Mouse (Mus musculus): ENCODE data around the gene Trp53tg5.

The Trp53tg5 gene

DNA sequence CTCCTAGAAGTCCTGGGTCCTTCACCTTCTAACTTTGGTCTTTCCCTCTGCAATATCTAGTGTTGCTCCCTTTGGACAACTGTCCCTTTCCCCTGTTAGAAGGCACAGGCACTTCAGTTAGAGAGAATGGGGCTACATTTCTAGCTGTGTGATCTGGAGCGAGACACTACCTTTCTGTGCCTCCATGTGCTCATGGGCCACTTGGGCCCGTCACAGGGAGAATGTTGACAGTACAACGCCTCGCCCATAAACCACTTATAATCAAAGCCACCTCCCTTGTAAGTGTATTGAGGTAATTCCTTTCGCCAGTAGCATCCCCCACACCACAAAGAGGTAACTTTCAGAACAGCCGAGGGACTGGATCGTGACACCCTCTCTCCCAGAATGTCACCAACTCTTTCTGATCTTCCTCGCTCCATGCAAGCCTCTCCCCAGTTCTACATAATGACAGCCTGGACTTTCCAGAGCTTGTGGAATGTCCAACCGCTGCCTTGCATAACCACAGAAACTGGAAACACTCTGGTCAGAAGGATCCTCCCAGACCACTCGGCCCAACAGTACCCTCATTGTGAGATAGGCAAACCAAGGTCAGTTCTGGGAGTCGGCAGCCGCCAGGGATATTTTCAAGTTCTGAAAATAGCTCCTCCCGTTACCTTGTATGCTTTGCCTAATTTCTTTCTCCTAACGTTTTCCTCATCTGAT lies 24.0 kb downstream of the Trp53tg5 start:
- DNase-seq (ENCODE audit: low spot score in 2 of 2) = no peak

DNA sequence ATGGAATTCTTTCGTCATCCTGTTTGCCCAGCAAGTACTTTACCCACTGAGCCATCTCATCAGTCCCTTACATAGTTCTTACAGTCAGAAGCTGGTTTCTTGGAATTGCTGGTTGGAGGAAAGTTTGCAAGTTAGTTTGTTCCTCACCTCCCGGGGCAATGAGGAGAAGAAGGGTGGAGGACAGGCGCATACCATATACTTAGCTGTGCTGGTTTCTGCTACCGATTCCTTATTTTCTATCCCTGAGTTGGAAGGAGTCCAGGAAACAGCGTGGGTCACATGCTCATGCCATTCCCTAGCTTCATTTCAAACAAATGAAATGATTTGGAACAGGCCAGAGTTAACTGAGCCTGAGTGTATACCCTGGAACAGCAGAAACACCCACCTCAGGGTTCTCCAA lies 24.6 kb downstream of the Trp53tg5 start:
- no peak for DNase-seq (ENCODE audit: low spot score in 2 of 2)

DNA sequence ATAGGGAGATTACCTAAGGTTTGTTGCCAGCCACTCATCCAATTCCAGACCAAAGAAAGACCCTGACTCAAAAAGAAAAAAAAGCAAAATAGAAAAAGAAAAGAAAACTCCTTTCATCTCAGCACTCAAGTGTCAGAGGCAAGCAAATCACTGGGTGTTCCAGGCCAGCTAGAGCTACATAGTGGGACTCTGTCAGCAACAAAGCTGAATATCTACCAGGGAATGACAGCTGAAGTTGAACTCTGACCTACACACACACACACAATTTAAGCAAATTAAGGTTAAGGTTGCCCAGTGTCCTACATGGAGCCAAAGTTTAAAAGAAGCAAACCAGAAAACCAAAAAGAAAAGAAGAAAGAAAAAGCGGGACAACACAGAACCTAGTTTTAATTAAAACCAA lies 25.4 kb downstream of the Trp53tg5 start:
- no peak for DNase-seq (ENCODE audit: low spot score in 2 of 2)

DNA sequence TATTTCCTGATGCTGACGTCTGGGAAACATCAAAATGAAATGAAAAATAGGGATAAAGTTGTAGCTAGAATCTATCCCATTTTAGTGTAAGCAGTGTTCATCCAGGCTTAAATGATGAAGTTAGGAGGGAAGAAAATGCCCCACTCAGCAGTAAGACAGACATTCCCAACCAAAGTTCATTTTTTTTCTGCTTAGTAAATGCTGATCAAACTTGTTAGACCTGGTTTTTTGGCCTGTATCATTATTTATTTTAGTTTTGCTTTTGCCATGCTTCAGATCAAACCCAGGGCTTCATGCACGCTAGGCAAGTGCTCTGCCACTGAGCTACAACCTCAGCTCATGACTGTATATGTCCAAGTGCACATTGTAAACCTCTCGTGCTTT lies 27.4 kb downstream of the Trp53tg5 start:
- DNase-seq (ENCODE audit: low spot score in 2 of 2) = no peak

DNA sequence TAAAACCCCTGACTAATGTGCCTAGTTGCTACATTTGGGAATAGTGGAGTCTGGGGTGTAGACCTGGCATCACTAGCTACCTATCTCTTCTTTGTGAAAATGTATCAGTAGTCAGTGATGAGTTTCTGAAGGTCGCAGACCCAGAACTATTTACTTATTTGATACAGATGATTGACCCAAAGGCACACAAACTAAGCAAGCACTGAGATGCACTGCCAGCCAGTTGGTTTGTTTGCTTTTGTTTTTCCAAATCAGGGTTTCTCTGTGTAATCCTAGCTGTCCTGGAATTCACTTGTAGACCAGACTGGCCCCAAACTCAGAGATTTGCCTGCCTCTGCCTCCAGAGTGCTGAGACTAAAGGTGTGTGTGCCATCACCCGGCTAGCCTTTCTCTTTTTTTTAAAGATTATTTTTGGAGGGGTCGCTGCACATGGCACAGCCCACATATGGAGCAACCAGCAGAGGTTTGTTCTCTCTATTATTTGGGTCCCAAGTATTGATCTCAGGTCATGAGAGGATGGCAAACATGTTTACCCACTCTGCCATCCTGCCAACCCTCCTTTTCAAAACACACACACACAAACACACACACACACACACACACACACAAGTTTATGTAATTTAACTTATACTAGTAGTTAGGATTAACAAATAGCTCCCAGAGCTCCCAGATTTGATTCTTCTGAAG lies 28.0 kb downstream of the Trp53tg5 start:
- DNase-seq (ENCODE audit: low spot score in 2 of 2) = no peak

DNA sequence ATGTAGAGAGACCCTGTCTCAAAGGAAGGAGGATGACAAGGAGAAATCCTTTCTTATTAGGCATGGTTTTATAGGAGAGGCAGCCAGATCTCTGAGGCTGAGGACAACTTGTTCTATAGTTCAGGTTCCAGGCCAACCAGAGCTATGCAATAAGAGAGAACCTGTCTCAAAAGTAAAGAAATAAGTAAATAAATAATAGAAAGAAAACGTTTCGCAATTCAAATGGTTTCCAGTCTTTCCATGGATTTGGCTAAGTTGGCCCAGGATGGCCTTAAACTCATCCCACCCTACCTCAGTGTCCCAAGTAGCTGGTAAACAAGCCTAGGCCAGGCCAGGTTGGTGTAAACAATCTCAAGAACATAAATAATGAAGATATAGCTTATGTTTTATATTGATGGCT lies 28.8 kb downstream of the Trp53tg5 start:
- DNase-seq (ENCODE audit: low spot score in 2 of 2) = no peak

DNA sequence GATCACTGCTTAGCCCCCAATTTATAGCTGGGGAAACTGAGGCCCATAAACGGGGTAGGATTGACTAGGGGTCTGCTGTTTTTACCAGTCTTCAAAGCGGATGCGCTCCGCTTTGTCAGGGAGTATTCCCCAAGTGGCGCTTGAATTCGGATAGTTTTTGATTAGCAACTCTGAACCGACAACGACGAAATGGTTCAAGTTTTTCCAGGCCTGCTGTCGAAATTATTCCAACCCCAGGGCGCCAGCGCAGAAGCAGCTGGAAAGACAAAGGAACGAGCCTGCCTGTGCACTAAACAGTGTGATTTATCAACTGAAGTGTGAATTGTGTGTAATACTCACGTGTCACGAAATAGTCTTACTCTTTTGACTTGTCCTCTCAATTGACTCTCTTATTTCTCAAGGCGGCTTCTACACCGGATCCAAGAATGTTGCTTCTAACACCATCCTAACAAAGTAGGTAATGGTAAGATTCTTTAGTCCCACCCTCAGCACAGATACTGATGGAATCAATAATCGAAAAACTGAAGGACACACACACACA lies 30.0 kb downstream of the Trp53tg5 start, which contains the start of gene Sdc4:
Sdc4 (minus strand) TSS at position 428 of the 541 bp plus-strand sequence.
- no peak for DNase-seq (ENCODE audit: low spot score in 2 of 2)

DNA sequence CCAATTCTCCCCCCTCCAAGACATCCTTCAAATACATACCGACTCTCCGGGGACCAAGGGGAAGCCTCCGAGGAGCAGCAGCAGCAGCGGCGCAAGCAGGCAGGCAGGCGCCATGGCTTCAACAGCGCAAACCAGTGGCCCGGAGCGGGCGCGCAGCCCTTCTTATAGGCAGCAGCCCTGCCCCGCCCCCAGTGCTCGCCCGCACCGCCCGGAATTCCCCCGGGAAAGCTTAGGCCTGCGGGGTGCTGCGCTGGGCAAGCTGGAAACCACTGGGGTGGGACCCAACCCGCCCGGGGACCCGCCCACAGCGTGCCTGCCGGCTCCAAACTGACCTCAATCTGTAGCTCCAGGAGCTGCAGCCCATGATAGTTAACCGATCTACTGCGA lies 30.5 kb downstream of the Trp53tg5 start:
- DNase-seq (ENCODE audit: low spot score in 2 of 2) = peak; percentile 38 to 62

DNA sequence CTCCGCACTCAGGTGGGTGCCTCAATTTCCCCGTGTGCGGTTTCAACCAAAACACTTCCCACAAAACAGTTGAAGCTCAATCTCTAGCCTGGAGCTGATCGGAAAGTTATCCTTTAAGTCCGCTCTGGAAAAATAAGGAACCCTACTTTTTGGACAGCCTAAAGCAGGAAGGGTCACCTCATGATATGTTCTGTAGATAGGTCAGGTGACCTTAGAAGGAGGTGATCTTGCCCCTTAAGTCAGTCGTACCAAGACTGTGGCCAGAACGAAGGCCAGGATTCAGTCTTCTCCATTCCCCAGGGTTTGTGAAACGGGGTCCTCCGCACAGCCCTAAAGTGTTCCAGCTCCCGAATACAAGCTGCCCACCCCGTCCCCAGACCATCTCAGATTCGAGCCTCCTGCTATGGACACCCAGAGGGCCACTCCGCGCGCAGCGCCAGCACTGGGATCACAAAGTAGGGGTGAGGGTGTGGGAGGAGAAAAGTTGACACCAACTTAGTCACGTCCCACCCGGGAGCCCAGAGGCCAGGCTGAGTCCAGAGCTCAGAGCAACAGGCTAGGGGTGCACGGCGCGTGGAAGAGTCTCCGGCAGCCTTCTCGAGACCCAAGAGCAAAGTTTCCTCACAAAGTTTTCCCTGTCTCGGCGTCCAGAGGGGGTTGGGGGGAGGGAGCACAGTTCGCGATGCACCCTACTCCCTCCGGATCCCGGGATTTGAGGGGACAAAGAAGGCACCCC lies 31.0 kb downstream of the Trp53tg5 start:
- no peak for DNase-seq (ENCODE audit: low spot score in 2 of 2)

DNA sequence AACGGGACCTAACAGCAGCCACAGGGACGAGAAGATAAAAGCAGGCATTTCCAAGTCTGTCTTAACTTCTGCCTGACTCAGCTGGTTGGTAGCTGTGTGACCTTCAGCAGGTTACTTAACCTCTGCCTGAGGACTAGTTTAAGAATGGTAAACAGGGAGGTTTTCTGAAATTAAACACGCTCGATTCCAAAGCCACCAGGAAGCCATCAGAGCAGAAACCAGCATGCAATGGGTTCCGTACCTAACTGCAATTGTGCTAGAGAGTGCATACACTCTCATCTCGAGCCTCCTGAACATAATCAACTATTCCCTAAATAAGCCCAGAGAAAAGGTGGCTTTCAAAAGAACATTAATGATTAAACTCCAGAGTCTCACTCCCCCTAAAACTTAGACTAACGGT lies 31.8 kb downstream of the Trp53tg5 start:
- no peak for DNase-seq (ENCODE audit: low spot score in 2 of 2)

DNA sequence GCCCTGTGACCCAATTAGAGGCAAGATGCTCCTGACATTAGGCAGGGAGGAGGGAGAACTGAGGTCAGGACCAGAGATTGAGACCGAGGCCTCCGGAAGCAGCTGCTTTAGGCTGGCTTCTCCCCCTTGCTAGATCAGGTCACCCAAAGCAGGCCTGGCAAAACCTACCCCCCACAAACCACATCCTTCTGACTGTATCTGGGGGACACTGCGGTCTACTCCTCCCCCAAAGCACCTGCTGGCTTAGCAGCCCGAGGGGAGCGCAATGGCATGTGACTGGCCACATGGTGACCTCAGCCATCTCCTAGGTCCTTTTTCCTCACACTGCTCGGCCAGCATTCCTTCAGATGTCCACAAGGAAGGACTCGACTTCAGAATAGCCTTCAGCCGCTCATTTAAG lies 32.4 kb downstream of the Trp53tg5 start:
- DNase-seq (ENCODE audit: low spot score in 2 of 2) = no peak

DNA sequence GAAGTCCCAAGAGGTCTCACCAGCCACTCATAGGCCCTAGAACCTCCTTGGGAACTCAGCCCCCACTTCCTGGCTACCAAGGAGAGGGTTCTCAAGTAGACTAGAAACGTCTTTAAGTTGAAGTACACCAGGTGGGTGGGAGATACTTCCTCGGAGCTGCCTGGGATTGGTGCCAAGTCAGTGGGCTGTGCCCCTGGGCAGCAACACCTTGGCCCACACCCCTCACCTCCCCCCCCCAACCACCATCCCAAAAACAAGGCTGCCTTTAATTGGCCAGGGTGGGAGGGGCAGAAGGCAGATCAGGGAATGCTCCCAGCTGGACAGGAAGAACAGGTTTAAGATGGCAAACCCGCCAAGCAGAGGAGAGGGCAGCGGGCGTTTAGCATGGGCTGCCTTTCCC lies 33.2 kb downstream of the Trp53tg5 start:
- DNase-seq (ENCODE audit: low spot score in 2 of 2) = no peak

DNA sequence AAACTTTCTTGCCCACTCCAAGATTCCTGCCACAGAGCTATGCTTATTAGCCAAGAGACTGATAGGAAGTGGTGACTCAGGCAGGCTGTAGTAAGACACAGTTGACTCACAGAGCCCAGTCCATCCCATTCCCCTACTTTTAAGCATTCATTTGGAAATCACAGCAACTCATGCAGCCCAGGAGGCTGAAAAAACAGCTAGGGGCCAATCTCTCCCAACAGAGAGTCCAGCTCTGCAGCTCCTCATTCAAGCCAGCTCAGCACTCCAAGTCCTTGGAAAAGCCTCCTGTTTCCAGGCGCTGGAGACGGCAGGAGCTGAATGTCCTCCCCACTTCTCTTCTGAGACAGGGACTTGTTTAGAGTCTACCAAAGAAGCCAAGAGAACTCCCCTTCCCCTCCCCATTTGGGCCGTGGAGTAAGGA lies 34.5 kb downstream of the Trp53tg5 start:
- peak in 1 of 2 experiments; percentile 49 for DNase-seq (ENCODE audit: low spot score in 2 of 2)

DNA sequence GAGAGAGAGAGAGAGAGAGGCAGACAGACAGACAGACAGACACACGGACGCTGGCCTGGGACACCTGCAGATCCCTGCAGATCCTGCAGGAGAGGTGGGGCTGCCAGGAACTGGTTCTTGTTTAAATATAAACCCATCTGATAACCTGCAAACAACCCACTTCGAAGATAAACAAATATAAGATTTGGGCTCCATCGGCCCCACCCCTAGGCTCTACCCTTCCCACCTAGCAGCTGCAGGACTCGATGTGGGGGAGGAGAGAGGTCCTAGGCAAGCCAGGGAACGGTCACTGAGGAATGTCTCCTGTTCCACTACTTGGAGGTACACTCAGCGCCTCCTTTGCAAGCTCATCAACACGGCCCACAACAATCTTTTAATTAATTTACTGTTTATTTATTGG lies 35.3 kb downstream of the Trp53tg5 start:
- DNase-seq (ENCODE audit: low spot score in 2 of 2) = no peak

DNA sequence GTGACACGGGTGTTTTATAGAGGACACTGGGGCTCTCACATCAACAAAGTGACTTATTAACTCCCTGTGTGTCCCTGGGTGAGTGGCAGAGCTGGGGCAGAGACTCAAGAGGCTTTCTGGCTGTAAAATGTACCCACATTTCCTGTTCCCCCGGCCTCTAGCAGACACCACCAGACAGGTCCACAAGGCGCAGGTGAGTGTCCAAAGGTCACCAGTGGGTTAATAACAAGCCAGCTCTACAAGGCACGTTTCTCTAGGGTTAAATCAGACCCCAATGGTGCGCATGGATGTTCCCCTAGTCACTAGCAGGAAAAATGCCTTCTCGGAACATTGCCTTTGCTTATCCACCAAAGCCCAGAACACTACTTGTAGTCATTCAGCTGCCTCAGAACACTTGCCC lies 35.8 kb downstream of the Trp53tg5 start:
- no peak for DNase-seq (ENCODE audit: low spot score in 2 of 2)

DNA sequence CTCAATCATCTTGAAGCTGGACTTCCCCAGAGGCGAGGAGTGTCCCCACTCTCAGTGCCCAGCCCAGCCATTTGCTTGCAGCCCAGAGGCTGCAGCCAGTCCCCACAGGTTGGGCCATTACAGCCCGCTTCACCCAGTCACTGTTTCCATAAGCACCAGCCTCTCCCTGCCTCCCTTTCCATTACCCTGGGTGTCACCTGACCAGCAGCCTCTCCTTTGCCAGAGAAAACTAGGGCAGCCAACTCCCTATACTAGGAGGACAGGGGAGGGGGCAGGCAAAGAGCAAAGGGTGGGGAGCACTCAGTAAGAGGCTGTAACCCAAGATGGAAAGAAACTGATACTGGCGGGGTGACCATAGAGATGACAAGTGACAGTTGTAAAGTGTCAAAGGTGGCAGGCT lies 36.6 kb downstream of the Trp53tg5 start:
- DNase-seq (ENCODE audit: low spot score in 2 of 2) = no peak

DNA sequence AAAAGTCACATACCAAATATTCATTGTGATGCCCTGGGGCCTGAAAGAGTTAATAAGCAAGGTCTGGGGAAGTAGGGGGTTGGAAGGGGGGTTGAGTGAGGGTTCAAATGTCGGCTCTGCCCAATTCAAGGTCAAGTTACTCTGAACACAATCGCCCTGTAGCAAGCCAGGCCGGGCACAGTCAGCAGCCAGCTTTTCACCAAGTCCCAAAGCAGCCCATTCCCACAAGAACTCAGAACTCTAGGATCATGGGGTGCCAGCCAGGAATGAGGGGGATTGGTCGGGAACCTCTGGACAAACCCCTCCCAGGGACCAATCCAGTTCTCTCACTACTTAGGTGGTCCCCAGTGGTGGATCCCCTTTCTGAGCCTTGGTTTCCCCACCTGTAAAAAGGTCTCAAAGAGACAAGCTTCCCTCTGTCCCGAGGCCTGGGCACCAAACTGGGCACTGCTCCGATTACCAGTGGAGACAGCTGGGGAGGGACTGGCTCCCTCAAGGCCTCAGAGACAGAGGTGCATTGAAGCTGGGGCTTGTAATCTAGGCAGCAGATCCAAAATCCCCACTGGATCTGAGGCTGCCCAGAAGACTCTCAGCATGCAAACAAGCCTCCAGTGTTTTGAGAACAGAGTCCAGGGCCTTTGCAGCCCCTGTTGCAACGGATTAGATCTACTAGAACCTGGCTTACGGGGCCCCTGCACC lies 37.2 kb downstream of the Trp53tg5 start:
- peak in 1 of 2 experiments; percentile 27 for DNase-seq (ENCODE audit: low spot score in 2 of 2)

DNA sequence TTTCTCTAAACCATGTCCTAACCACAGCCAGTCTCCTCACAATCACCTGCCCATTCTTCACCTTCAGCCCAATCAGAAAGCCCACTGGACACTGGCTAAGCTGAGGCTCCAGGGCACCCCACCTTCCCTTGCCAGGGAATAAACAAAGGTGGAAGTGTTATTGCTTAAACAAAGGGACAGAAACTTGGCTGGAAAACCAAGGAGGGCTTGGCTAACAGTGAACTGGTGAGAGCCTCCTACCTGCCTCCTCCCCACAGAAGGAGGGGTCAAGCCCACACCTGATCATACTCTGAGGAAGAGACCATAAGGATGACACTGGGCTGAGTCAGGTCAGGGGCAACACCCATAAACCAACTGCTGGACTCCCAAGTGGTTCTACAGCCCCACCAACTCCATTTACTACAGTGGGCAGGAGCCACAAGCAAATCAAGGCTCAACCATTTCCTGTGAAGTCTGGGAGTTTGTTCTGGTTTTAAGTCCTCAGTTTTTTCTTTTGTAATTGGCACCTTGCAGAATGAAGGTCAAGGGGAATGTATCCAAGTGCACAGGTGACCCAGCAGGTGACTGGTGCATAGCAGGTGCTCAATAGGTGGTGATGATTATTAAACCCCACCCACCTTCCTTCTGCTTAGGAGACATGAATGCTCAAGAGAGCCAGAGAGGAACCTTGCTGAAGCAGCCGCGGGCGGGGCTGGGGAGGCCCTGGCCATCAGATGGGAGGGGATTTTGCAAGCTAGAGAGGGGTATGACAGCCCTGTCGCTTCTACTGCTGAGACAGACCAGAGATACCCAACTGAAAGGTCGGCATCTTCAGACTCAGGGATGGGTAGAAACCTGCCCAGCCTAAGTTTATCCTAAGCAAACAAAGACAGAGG lies 38.1 kb downstream of the Trp53tg5 start:
- no peak for DNase-seq (ENCODE audit: low spot score in 2 of 2)

DNA sequence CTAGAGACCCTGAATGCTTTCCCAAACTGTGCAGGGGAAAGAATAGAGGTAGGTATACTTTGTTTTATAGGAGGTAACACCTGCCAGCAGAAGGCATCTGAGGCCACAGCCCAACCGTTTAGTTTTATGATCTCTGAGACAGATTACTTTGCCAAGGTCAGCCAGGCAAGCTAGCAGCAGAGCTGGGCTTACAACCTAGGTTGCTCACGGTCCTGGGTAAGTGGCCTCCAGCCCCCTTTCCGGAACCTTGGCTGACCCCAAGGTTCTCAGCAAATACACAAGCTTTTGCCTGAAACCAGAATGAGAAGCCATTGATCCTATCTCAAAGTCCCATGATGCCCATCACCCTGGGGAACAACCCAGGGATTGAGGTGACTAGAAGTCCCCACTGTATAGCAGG lies 38.8 kb downstream of the Trp53tg5 start:
- DNase-seq (ENCODE audit: low spot score in 2 of 2) = no peak

DNA sequence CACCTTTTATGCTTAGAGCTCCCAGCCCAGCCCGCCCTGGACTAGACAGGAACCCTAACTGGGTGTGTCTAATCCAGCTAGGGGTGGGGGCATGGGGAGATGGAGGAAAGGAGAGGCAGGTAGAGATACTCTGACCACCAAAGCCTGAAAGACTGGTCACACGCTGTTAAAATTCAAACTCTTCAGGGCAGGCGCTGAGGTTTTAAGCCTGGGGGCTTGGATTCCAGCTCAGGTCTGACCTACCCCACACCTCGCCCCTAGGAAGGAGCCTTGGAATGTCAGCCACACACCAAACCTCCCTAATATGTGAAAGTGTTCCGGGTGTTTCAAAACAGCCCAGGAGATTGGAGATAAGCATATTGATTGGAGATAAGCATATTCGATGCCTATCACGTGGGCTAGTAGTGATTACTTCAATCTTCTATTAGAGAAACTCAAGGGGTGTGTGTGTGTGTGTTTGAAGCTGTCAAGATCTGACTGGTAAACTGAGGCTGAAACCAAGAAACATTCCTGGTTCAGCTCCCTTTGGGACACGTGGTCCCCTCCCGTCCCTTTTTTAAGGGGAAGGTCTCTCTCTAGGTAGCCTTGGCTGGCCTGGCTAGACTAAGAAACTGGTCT lies 40.1 kb downstream of the Trp53tg5 start:
- no peak for DNase-seq (ENCODE audit: low spot score in 2 of 2)

Measured in frontal cortex, postnatal 14 days (tissue).